ENCODE assay signal across 8 mouse cellular contexts in genomic region chr7:58730201-58730600, GRCm38 (mm10).
DNase-seq lines count a peak whose midpoint lies in the region; ATAC-seq and TF ChIP-seq lines count a peak whose summit lies in the region.

No protein-coding gene starts in this region.

- no peak overlapping the region for H3K4me3 ChIP-seq in hindbrain, embryonic 10.5 days
- no peak overlapping the region for H3K4me3 ChIP-seq in hindbrain, embryonic 12.5 days
- no peak overlapping the region for H3K4me3 ChIP-seq in forebrain, postnatal 0 days (ENCODE audit: low read depth, low read length)
- H3K4me3 ChIP-seq in lung, adult 2 months (replicated peaks; ENCODE audit: extremely low read depth, low read depth, low read length): no peak overlapping the region
- no peak overlapping the region for H3K4me3 ChIP-seq in midbrain, embryonic 15.5 days

- intact Hi-C loops in left cerebral cortex, postnatal 36 days (cut with DNase I): no loop called here

- no peak overlapping the region for H3K27ac ChIP-seq in hindbrain, embryonic 10.5 days
- no peak overlapping the region for H3K27ac ChIP-seq in hindbrain, embryonic 12.5 days
- no peak overlapping the region for H3K27ac ChIP-seq in forebrain, postnatal 0 days (ENCODE audit: low read depth, low read length)
- no peak overlapping the region for H3K27ac ChIP-seq in midbrain, embryonic 15.5 days

- H3K27me3 ChIP-seq in hindbrain, embryonic 10.5 days (ENCODE audit: insufficient read depth, poor library complexity, severe bottlenecking): no peaks in the 10 kb centered on the region
- no peaks in the 10 kb centered on the region for H3K27me3 ChIP-seq in hindbrain, embryonic 12.5 days
- no peaks in the 10 kb centered on the region for H3K27me3 ChIP-seq in forebrain, postnatal 0 days (ENCODE audit: insufficient read depth, low read length)
- no peaks in the 10 kb centered on the region for H3K27me3 ChIP-seq in midbrain, embryonic 15.5 days (replicated peaks)

- no peak overlapping the region for H3K4me2 ChIP-seq in hindbrain, embryonic 12.5 days (replicated peaks)
- no peak overlapping the region for H3K4me2 ChIP-seq in forebrain, postnatal 0 days (ENCODE audit: low read depth)
- H3K4me2 ChIP-seq in midbrain, embryonic 15.5 days: no peak overlapping the region

- no peak overlapping the region for H3K9ac ChIP-seq in hindbrain, embryonic 12.5 days
- H3K9ac ChIP-seq in forebrain, postnatal 0 days: no peak overlapping the region
- H3K9ac ChIP-seq in midbrain, embryonic 15.5 days: no peak overlapping the region

- WGBS in hindbrain, embryonic 10.5 days: 69% methylated on average over 8 of the region's 8 CpGs
- 63% methylated on average over 8 of the region's 8 CpGs for WGBS in hindbrain, embryonic 12.5 days
- WGBS in forebrain, postnatal 0 days: 53% methylated on average over 8 of the region's 8 CpGs
- WGBS in lung, adult 2 months: 33% methylated on average over 8 of the region's 8 CpGs
- WGBS in midbrain, embryonic 15.5 days: 76% methylated on average over 8 of the region's 8 CpGs

- H3K9me3 ChIP-seq in hindbrain, embryonic 10.5 days: no peaks in the 10 kb centered on the region
- no peaks in the 10 kb centered on the region for H3K9me3 ChIP-seq in hindbrain, embryonic 12.5 days (replicated peaks)
- no peaks in the 10 kb centered on the region for H3K9me3 ChIP-seq in forebrain, postnatal 0 days (ENCODE audit: low read length)
- H3K9me3 ChIP-seq in midbrain, embryonic 15.5 days: no peaks in the 10 kb centered on the region

- TF ChIP-seq POLR2A in lung, adult 2 months (IDR thresholded peaks at IDR 0.05; ENCODE audit: borderline replicate concordance, extremely low read depth, low read depth, low read length): no peak

- DNase-seq in hindbrain, embryonic 10.5 days (ENCODE audit: low spot score): peak; percentile 13
- peak; percentile 34 for DNase-seq in cerebellum, adult 11-12 months
- peak; percentile 61 for DNase-seq in forebrain, postnatal 0 days
- DNase-seq in left cerebral cortex, postnatal 36 days (ENCODE audit: low spot score in 2 of 2): peak; percentile 58 to 65
- DNase-seq in c-Kit-positive CD71-positive TER-119-positive erythroid progenitor cells, embryonic 14.5 days (ENCODE audit: low spot score): no peak
- DNase-seq in lung, adult 2 months: no peak

- no peak for TF ChIP-seq CTCF in forebrain, postnatal 0 days (IDR thresholded peaks at IDR 0.05; ENCODE audit: low read depth)
- no peak for TF ChIP-seq CTCF in lung, adult 2 months (IDR thresholded peaks at IDR 0.05; ENCODE audit: insufficient read depth, low read length)

- no peaks in the 10 kb centered on the region for H3K36me3 ChIP-seq in hindbrain, embryonic 10.5 days
- no peaks in the 10 kb centered on the region for H3K36me3 ChIP-seq in hindbrain, embryonic 12.5 days
- no peaks in the 10 kb centered on the region for H3K36me3 ChIP-seq in forebrain, postnatal 0 days (ENCODE audit: insufficient read depth)
- H3K36me3 ChIP-seq in midbrain, embryonic 15.5 days (replicated peaks): no peaks in the 10 kb centered on the region

- 0 out of 2 replicates have a peak, but pooled peaks cover 5% of the 10 kb centered on the region for H3K4me1 ChIP-seq in hindbrain, embryonic 10.5 days (replicated peaks)
- H3K4me1 ChIP-seq in hindbrain, embryonic 12.5 days: 0 out of 2 replicates have a peak, but pooled peaks cover 3% of the 10 kb centered on the region
- H3K4me1 ChIP-seq in forebrain, postnatal 0 days (ENCODE audit: insufficient read depth): 0 out of 2 replicates have a peak, but pooled peaks cover 3% of the 10 kb centered on the region
- no peaks in the 10 kb centered on the region for H3K4me1 ChIP-seq in lung, adult 2 months (ENCODE audit: control insufficient read depth, insufficient read depth, low read length)
- no peaks in the 10 kb centered on the region for H3K4me1 ChIP-seq in midbrain, embryonic 15.5 days

- no peak for ATAC-seq in hindbrain, embryonic 12.5 days (ENCODE audit: low FRiP score)
- peak; percentile 85 for ATAC-seq in forebrain, postnatal 0 days
- ATAC-seq in midbrain, embryonic 15.5 days (replicated peaks): no peak; the same call in 1 of the 2 replicates

Comparison
In these comparisons a context has a peak if more than half of its experiments do, and no peak if none do; other contexts are left out.
1. DNase-seq: peak in hindbrain, embryonic 10.5 days (single experiment), cerebellum, adult 11-12 months (single experiment), forebrain, postnatal 0 days (single experiment) and left cerebral cortex, postnatal 36 days (2 of 2); none in c-Kit-positive CD71-positive TER-119-positive erythroid progenitor cells, embryonic 14.5 days (single experiment) and lung, adult 2 months (single experiment).